Mouse (Mus musculus): ENCODE results near the gene Mfsd11. TPM values are rescaled to one million over a fixed set of nuclear protein-coding genes. Genes with fewer than 3 reads are reported as not detected.
"Not testable (repeated sequence)": the region's sequence is repeated elsewhere in the genome, so short reads cannot be mapped to it uniquely, and the experiment has no call there.

The Mfsd11 gene
- total and polyA plus RNA-seq, 2 experiments from 2014 or later = 38.2 to 52.4 TPM

- DNase-seq (peak; percentile 46), ATAC-seq (no peak)
- H3K9me3 ChIP-seq (ENCODE audit: low read length) = no peaks in the 10 kb centered on the region
- 56% methylated on average over 19 of the region's 19 CpGs for WGBS
- H3K27me3 ChIP-seq (ENCODE audit: insufficient read depth, low read length) = no peaks in the 10 kb centered on the region
- 0 out of 2 replicates have a peak, but pooled peaks have one; percentile 15 for TF ChIP-seq CTCF (IDR thresholded peaks at IDR 0.05; ENCODE audit: low read depth)
- no peak overlapping the region for H3K4me2 ChIP-seq (ENCODE audit: low read depth)
- H3K36me3 ChIP-seq (ENCODE audit: insufficient read depth) = no peaks in the 10 kb centered on the region
- no peaks in the 10 kb centered on the region for H3K4me1 ChIP-seq (ENCODE audit: insufficient read depth)
- no peak overlapping the region for H3K27ac ChIP-seq (ENCODE audit: low read depth, low read length)
- no peak overlapping the region for H3K4me3 ChIP-seq (ENCODE audit: low read depth, low read length)
- H3K9ac ChIP-seq = no peak overlapping the region
These were observed 41.5 kb downstream of the Mfsd11 start for GRCm38 (mm10) chr11:116893532-116894442.

GRCm38 (mm10) chr11:116895402-116895801 is 43.2 kb downstream of the Mfsd11 start:
- no peak for ATAC-seq
- H3K9ac ChIP-seq = no peak overlapping the region
- TF ChIP-seq CTCF (IDR thresholded peaks at IDR 0.05; ENCODE audit: low read depth) = no peak
- no peaks in the 10 kb centered on the region for H3K36me3 ChIP-seq (ENCODE audit: insufficient read depth)
- H3K27ac ChIP-seq (ENCODE audit: low read depth, low read length) = no peak overlapping the region
- WGBS = 51% methylated on average over 3 of the region's 3 CpGs
- no peaks in the 10 kb centered on the region for H3K4me1 ChIP-seq (ENCODE audit: insufficient read depth)
- DNase-seq = no peak
- H3K9me3 ChIP-seq (ENCODE audit: low read length) = no peaks in the 10 kb centered on the region
- no peak overlapping the region for H3K4me3 ChIP-seq (ENCODE audit: low read depth, low read length)
- H3K27me3 ChIP-seq (ENCODE audit: insufficient read depth, low read length) = no peaks in the 10 kb centered on the region
- no peak overlapping the region for H3K4me2 ChIP-seq (ENCODE audit: low read depth)

GRCm38 (mm10) chr11:116899247-116899646 is 47.0 kb downstream of the Mfsd11 start:
- Histone ChIP-seq H3K9me3 (ENCODE audit: low read length) (no peaks in the 10 kb centered on the region), H3K4me3 (ENCODE audit: low read depth, low read length) (no peak overlapping the region), H3K4me1 (ENCODE audit: insufficient read depth) (no peaks in the 10 kb centered on the region), H3K9ac (no peak overlapping the region), H3K27me3 (ENCODE audit: insufficient read depth, low read length) (peaks cover 1% of the 10 kb centered on the region; the same call in 1 of the 2 replicates), H3K4me2 (ENCODE audit: low read depth) (no peak overlapping the region), H3K36me3 (ENCODE audit: insufficient read depth) (no peaks in the 10 kb centered on the region), H3K27ac (ENCODE audit: low read depth, low read length) (no peak overlapping the region)
- no peak for ATAC-seq
- 81% methylated on average over 12 of the region's 12 CpGs for WGBS
- DNase-seq = no peak
- TF ChIP-seq CTCF (IDR thresholded peaks at IDR 0.05; ENCODE audit: low read depth) = no peak

GRCm38 (mm10) chr11:116902588-116902987 is 50.3 kb downstream of the Mfsd11 start:
- ATAC-seq; H3K36me3 ChIP-seq (ENCODE audit: insufficient read depth); H3K4me2 ChIP-seq (ENCODE audit: low read depth); H3K4me1 ChIP-seq (ENCODE audit: insufficient read depth); H3K9ac ChIP-seq; H3K9me3 ChIP-seq (ENCODE audit: low read length); H3K4me3 ChIP-seq (ENCODE audit: low read depth, low read length); H3K27ac ChIP-seq (ENCODE audit: low read depth, low read length); DNase-seq: not testable (repeated sequence)
- 84% methylated on average over 10 of the region's 10 CpGs for WGBS
- peaks cover 12% of the 10 kb centered on the region for H3K27me3 ChIP-seq (ENCODE audit: insufficient read depth, low read length)

- H3K27ac ChIP-seq (ENCODE audit: low read depth, low read length) = no peak overlapping the region
- H3K9ac ChIP-seq = no peak overlapping the region
- no peak for TF ChIP-seq CTCF (IDR thresholded peaks at IDR 0.05; ENCODE audit: low read depth)
- ATAC-seq (no peak), DNase-seq (no peak)
- no peaks in the 10 kb centered on the region; the same call in 1 of the 2 replicates for H3K4me1 ChIP-seq (ENCODE audit: insufficient read depth)
- peaks cover 12% of the 10 kb centered on the region for H3K27me3 ChIP-seq (ENCODE audit: insufficient read depth, low read length)
- peak overlapping the region; percentile 38 for H3K4me2 ChIP-seq (ENCODE audit: low read depth)
- 2% methylated on average over 23 of the region's 23 CpGs for WGBS
- peak overlapping the region; percentile 8; the same call in 1 of the 2 replicates for H3K4me3 ChIP-seq (ENCODE audit: low read depth, low read length)
- H3K9me3 ChIP-seq (ENCODE audit: low read length) = no peaks in the 10 kb centered on the region
- no peaks in the 10 kb centered on the region for H3K36me3 ChIP-seq (ENCODE audit: insufficient read depth)
These were observed 53.7 kb downstream of the Mfsd11 start for GRCm38 (mm10) chr11:116905741-116906456.

GRCm38 (mm10) chr11:116913573-116913972 is 61.3 kb downstream of the Mfsd11 start:
- DNase-seq = peak; percentile 44
- Histone ChIP-seq H3K4me3 (ENCODE audit: low read depth, low read length) (no peak overlapping the region), H3K27me3 (ENCODE audit: insufficient read depth, low read length) (no peaks in the 10 kb centered on the region), H3K4me1 (ENCODE audit: insufficient read depth) (peaks cover 8% of the 10 kb centered on the region; the same call in 1 of the 2 replicates), H3K36me3 (ENCODE audit: insufficient read depth) (no peaks in the 10 kb centered on the region), H3K4me2 (ENCODE audit: low read depth) (no peak overlapping the region), H3K27ac (ENCODE audit: low read depth, low read length) (no peak overlapping the region), H3K9me3 (ENCODE audit: low read length) (no peaks in the 10 kb centered on the region), H3K9ac (no peak overlapping the region)
- no peak for TF ChIP-seq CTCF (IDR thresholded peaks at IDR 0.05; ENCODE audit: low read depth)
- WGBS = 37% methylated on average over 16 of the region's 16 CpGs
- no peak for ATAC-seq

All from forebrain, postnatal 0 days (tissue).